Mouse (Mus musculus) cerebellum, postnatal 14 days (tissue): Measurements from ENCODE around the gene Hoga1.
A peak's percentile ranks its signal among the peaks of the same experiment; 100 is the strongest.

Experiments
- DNase-seq, 2 experiments: peaks; one replicate each; pipeline ENCODE4 v3.0.0; 2021; ENCODE audit warnings: mixed read lengths in 2 of 2

The Hoga1 gene

GRCm38 (mm10) chr19:42022542-42022848 is 22.9 kb upstream of the Hoga1 start:
- DNase-seq, result no peak

GRCm38 (mm10) chr19:42026158-42026557 is 19.3 kb upstream of the Hoga1 start:
- peak; percentile 93 for DNase-seq

- no peak for DNase-seq
Measured at GRCm38 (mm10) chr19:42031112-42031511, 14.3 kb upstream of the Hoga1 start.

- peak; percentile 53 to 62 for DNase-seq
Measured at GRCm38 (mm10) chr19:42033611-42034010, 11.8 kb upstream of the Hoga1 start.

GRCm38 (mm10) chr19:42034146-42034775 is 11.1 kb upstream of the Hoga1 start:
- DNase-seq, result peak in 1 of 2 experiments; percentile 48

GRCm38 (mm10) chr19:42034881-42035455 is 10.4 kb upstream of the Hoga1 start:
- DNase-seq, result no peak

- peak; percentile 91 to 94 for DNase-seq
Measured at GRCm38 (mm10) chr19:42035456-42036248, 9.8 kb upstream of the Hoga1 start, which contains the start of gene Ankrd2. Ankrd2 (plus strand) TSS chr19:42036000.

GRCm38 (mm10) chr19:42036357-42036756 is 9.1 kb upstream of the Hoga1 start:
- peak; percentile 53 to 58 for DNase-seq

GRCm38 (mm10) chr19:42037167-42037702 is 8.2 kb upstream of the Hoga1 start:
- DNase-seq, result no peak

- no peak for DNase-seq
Measured at GRCm38 (mm10) chr19:42038310-42038709, 7.1 kb upstream of the Hoga1 start.

GRCm38 (mm10) chr19:42043988-42044387 is 1.4 kb upstream of the Hoga1 start:
- DNase-seq, result no peak

- DNase-seq, result no peak
Measured at GRCm38 (mm10) chr19:42050251-42050650, 4.8 kb downstream of the Hoga1 start.

- DNase-seq, result no peak
Measured at GRCm38 (mm10) chr19:42051351-42051750, 5.9 kb downstream of the Hoga1 start.

GRCm38 (mm10) chr19:42051948-42052347 is 6.5 kb downstream of the Hoga1 start, which contains the start of gene 4933411K16Rik:
4933411K16Rik (plus strand) TSS chr19:42052248.
- no peak for DNase-seq

GRCm38 (mm10) chr19:42054255-42054654 is 8.8 kb downstream of the Hoga1 start:
- DNase-seq, result no peak

- no peak for DNase-seq
Measured at GRCm38 (mm10) chr19:42055881-42056280, 10.5 kb downstream of the Hoga1 start.

- DNase-seq, result no peak
Measured at GRCm38 (mm10) chr19:42056719-42057409, 11.5 kb downstream of the Hoga1 start.

- no peak for DNase-seq
Measured at GRCm38 (mm10) chr19:42058426-42058825, 13.0 kb downstream of the Hoga1 start.

GRCm38 (mm10) chr19:42061443-42061842 is 16.0 kb downstream of the Hoga1 start:
- DNase-seq, result no peak

GRCm38 (mm10) chr19:42068441-42069240 is 23.2 kb downstream of the Hoga1 start:
- DNase-seq, result no peak

GRCm38 (mm10) chr19:42069241-42069525 is 23.8 kb downstream of the Hoga1 start:
- DNase-seq, result peak; percentile 54 to 59

- no peak for DNase-seq
Measured at GRCm38 (mm10) chr19:42071221-42071620, 25.8 kb downstream of the Hoga1 start.
